Mouse (Mus musculus): ENCODE data around the gene Gtpbp8. TPM values are rescaled to one million over a fixed set of nuclear protein-coding genes. Genes with fewer than 3 reads are reported as not detected.

Gene Gtpbp8
- 17.6 TPM for polyA plus RNA-seq (2017; shearing (Covaris generic))

GRCm38 (mm10) chr16:44745866-44746562 is at the start of gene Gtpbp8:
TSS of gene Gtpbp8 (minus strand) at chr16:44746363.

GRCm38 (mm10) chr16:44765555-44766319 is 19.6 kb upstream of the Gtpbp8 start, which contains the start of gene Cd200r1:
TSS of gene Cd200r1 (plus strand) at chr16:44765736.

GRCm38 (mm10) chr16:44724083-44724787 is 21.9 kb downstream of the Gtpbp8 start, which contains the start of gene Nepro:
TSS of gene Nepro (plus strand) at chr16:44724301.

Other genes starting within 250 kb of the Gtpbp8 start
- gene Boc, start 187.5 kb downstream of the Gtpbp8 start, polyA plus RNA-seq (2017; shearing (Covaris generic)): 0.11 TPM
- 6.9 TPM for gene Nepro, start 22.1 kb downstream of the Gtpbp8 start, polyA plus RNA-seq (2017; shearing (Covaris generic))
- gene Cd200r1, start 19.4 kb upstream of the Gtpbp8 start, polyA plus RNA-seq (2017; shearing (Covaris generic)): 21.7 TPM
- gene Cd200r4, start 65.4 kb upstream of the Gtpbp8 start, polyA plus RNA-seq (2017; shearing (Covaris generic)): 9.1 TPM
- not detected for gene Cd200r2, start 120.7 kb upstream of the Gtpbp8 start, polyA plus RNA-seq (2017; shearing (Covaris generic))
- gene Cd200r3, start 197.3 kb upstream of the Gtpbp8 start, polyA plus RNA-seq (2017; shearing (Covaris generic)): not detected